10 mouse cellular contexts compared by ENCODE assay signal in genomic region chr4:139258621-139259301, GRCm38 (mm10). TPM values are rescaled to one million over a fixed set of nuclear protein-coding genes. Genes with fewer than 3 reads are reported as not detected.
DNase-seq lines count a peak whose midpoint lies in the region; ATAC-seq lines count a peak whose summit lies in the region.
"Had no signal": no experiment of that assay in that cellular context is flagged by ENCODE, and none has a peak within 500 bp of the region (broad histone marks: within the 10 kb centered on the region; RNA-seq: fewer than 3 reads in every experiment).

No protein-coding gene starts in this region.

- no peak overlapping the region for H3K9ac ChIP-seq in kidney, embryonic 16.5 days (replicated peaks; ENCODE audit: low read length)
- peak overlapping the region; percentile 39 for H3K9ac ChIP-seq in limb, embryonic 11.5 days (ENCODE audit: low read length)

- H3K27ac ChIP-seq in kidney, embryonic 16.5 days (ENCODE audit: low read length) = peak overlapping the region; percentile 36; the same call in 1 of the 2 replicates
- peak overlapping the region; percentile 88 for H3K27ac ChIP-seq in embryonic facial prominence, embryonic 10.5 days (replicated peaks)
- peak overlapping the region; percentile 96 for H3K27ac ChIP-seq in limb, embryonic 11.5 days (replicated peaks; ENCODE audit: low read depth, low read length)

- no peak overlapping the region for H3K4me3 ChIP-seq in kidney, embryonic 16.5 days (ENCODE audit: low read length)
- no peak overlapping the region for H3K4me3 ChIP-seq in embryonic facial prominence, embryonic 10.5 days
- H3K4me3 ChIP-seq in limb, embryonic 11.5 days (ENCODE audit: low read depth, low read length) = no peak overlapping the region

- no peaks in the 10 kb centered on the region for H3K27me3 ChIP-seq in kidney, embryonic 16.5 days (ENCODE audit: insufficient read depth, low read length)
- H3K27me3 ChIP-seq in embryonic facial prominence, embryonic 10.5 days (replicated peaks; ENCODE audit: low read depth, poor library complexity, severe bottlenecking) = no peaks in the 10 kb centered on the region
- H3K27me3 ChIP-seq in limb, embryonic 11.5 days (ENCODE audit: control insufficient read depth, insufficient read depth, low read length) = no peaks in the 10 kb centered on the region

- no peaks in the 10 kb centered on the region for H3K9me3 ChIP-seq in kidney, embryonic 16.5 days (ENCODE audit: low read length)
- H3K9me3 ChIP-seq in embryonic facial prominence, embryonic 10.5 days = no peaks in the 10 kb centered on the region
- no peaks in the 10 kb centered on the region for H3K9me3 ChIP-seq in limb, embryonic 11.5 days (ENCODE audit: control insufficient read depth, low read length)
- H3K9me3 ChIP-seq: G1E had no signal

- H3K36me3 ChIP-seq in kidney, embryonic 16.5 days (ENCODE audit: insufficient read depth, low read length) = peaks cover 50% of the 10 kb centered on the region
- peaks cover 91% of the 10 kb centered on the region for H3K36me3 ChIP-seq in embryonic facial prominence, embryonic 10.5 days (replicated peaks)
- H3K36me3 ChIP-seq in limb, embryonic 11.5 days (ENCODE audit: control insufficient read depth, insufficient read depth, low read length) = peaks cover 2% of the 10 kb centered on the region; the same call in 1 of the 2 replicates

- ATAC-seq in kidney, embryonic 16.5 days (ENCODE audit: low FRiP score, low TSS enrichment) = no peak
- 0 out of 2 replicates have a peak, but pooled peaks have one; percentile 41 for ATAC-seq in limb, embryonic 11.5 days (ENCODE audit: insufficient number of reproducible peaks, low FRiP score, low TSS enrichment, low read depth)
- ATAC-seq in neutrophil, adult 5-6 weeks (ENCODE audit: extremely low read depth, insufficient number of reproducible peaks, low FRiP score, poor library complexity, severe bottlenecking) = peak; percentile 47

- 71% methylated on average over 6 of the region's 6 CpGs for WGBS in kidney, embryonic 16.5 days
- 66% methylated on average over 6 of the region's 6 CpGs for WGBS in embryonic facial prominence, embryonic 10.5 days
- 65% methylated on average over 6 of the region's 6 CpGs for WGBS in limb, embryonic 11.5 days

- no peak overlapping the region for H3K4me2 ChIP-seq in kidney, embryonic 16.5 days (replicated peaks; ENCODE audit: low read depth, low read length)
- no peak overlapping the region for H3K4me2 ChIP-seq in limb, embryonic 11.5 days (ENCODE audit: low read depth, severe bottlenecking)

- H3K4me1 ChIP-seq in kidney, embryonic 16.5 days (ENCODE audit: insufficient read depth, low read length) = 0 out of 2 replicates have a peak, but pooled peaks cover 5% of the 10 kb centered on the region
- peaks cover 70% of the 10 kb centered on the region for H3K4me1 ChIP-seq in embryonic facial prominence, embryonic 10.5 days
- peaks cover 37% of the 10 kb centered on the region for H3K4me1 ChIP-seq in limb, embryonic 11.5 days (ENCODE audit: control insufficient read depth, insufficient read depth, low read length)

- DNase-seq in kidney, postnatal 36 days = no peak
- no peak for DNase-seq in embryonic facial prominence, embryonic 10.5 days (ENCODE audit: low spot score)
- DNase-seq in limb, embryonic 11.5 days (ENCODE audit: low spot score) = no peak
- DNase-seq in testis, postnatal 14 days (ENCODE audit: low spot score) = no peak
- no peak for DNase-seq in Muller cell, postnatal 12 days (ENCODE audit: inconsistent ontology term)
- DNase-seq in kidney, postnatal 4 days = no peak
- DNase-seq: kidney, adult 8-10 months had no signal

RNA-seq across cellular contexts. Expression of gene Pqlc2, which starts 51.7 kb away (rescaled TPM):
- 16.9 and 17.6 TPM in 2 replicates for polyA plus RNA-seq in kidney, embryonic 16.5 days (2015; fragmentation: Nextera tagmentation; extraction: Ambion mirVana)
- 17.5 and 17.7 TPM in 2 replicates for polyA plus RNA-seq in embryonic facial prominence, embryonic 10.5 days (2016; fragmentation: Nextera tagmentation; extraction: Ambion mirVana)
- polyA plus RNA-seq in limb, embryonic 11.5 days (2014; fragmentation: Nextera tagmentation; extraction: Ambion mirVana) = 13.0 and 16.1 TPM in 2 replicates
- 13.1 and 16.8 TPM in 2 replicates for total RNA-seq in neutrophil, adult 5-6 weeks (2017)

RNA-seq across cellular contexts. Expression of gene Akr7a5, which starts 51.8 kb away (rescaled TPM):
- polyA plus RNA-seq in kidney, embryonic 16.5 days (2015; fragmentation: Nextera tagmentation; extraction: Ambion mirVana) = 201 and 210 TPM in 2 replicates
- 141 and 158 TPM in 2 replicates for polyA plus RNA-seq in embryonic facial prominence, embryonic 10.5 days (2016; fragmentation: Nextera tagmentation; extraction: Ambion mirVana)
- polyA plus RNA-seq in limb, embryonic 11.5 days (2014; fragmentation: Nextera tagmentation; extraction: Ambion mirVana) = 121 and 139 TPM in 2 replicates
- 7.0 and 7.1 TPM in 2 replicates for total RNA-seq in neutrophil, adult 5-6 weeks (2017)

Comparison
In these comparisons a context has a peak if more than half of its experiments do, and no peak if none do; other contexts are left out.
1. H3K27ac ChIP-seq: peak in every context shown above with its lines; median percentile 96 in limb, embryonic 11.5 days; 88 in embryonic facial prominence, embryonic 10.5 days; 36 in kidney, embryonic 16.5 days.